Mouse (Mus musculus) midbrain, embryonic 14.5 days (tissue): Measurements from ENCODE around the gene Pole3. TPM values are rescaled to one million over a fixed set of nuclear protein-coding genes. Genes with fewer than 3 reads are reported as not detected.

Experiments
- ATAC-seq: fragments of 200-750 bp; cut with Nextera tagmentation; 2 replicates; pipeline ENCODE4 v1.8.0; 2017; ENCODE audit warnings: moderate number of reproducible peaks, moderate library complexity; ENCODE audit not compliant: low FRiP score, low TSS enrichment
- DNase-seq: peaks from one replicate; pipeline ENCODE4 v3.0.0-alpha.2; 2015
- H3K27ac ChIP-seq: fragments of 300-500 bp; sonication (generic); replicated peaks from 2 replicates; pipeline ENCODE4 v1.5.1; 2014; ENCODE audit warnings: mild to moderate bottlenecking, low read depth, low read length, moderate library complexity
- H3K27me3 ChIP-seq: fragments of 300-500 bp; sonication (generic); 2 replicates; pipeline ENCODE4 v1.6.1; 2014; ENCODE audit warnings: low read length, control low read depth, mixed read lengths; ENCODE audit not compliant: control insufficient read depth, insufficient read depth
- H3K36me3 ChIP-seq: fragments of 300-500 bp; sonication (generic); 2 replicates; pipeline ENCODE4 v1.6.1; 2014; ENCODE audit warnings: low read length, control low read depth; ENCODE audit not compliant: control insufficient read depth, insufficient read depth
- H3K4me1 ChIP-seq: fragments of 300-500 bp; sonication (generic); 2 replicates; pipeline ENCODE4 v1.6.1; 2014; ENCODE audit warnings: mild to moderate bottlenecking, antibody characterized with exemption, low read length, control low read depth; ENCODE audit not compliant: control insufficient read depth, insufficient read depth
- H3K4me2 ChIP-seq: fragments of 300-500 bp; sonication (generic); 2 replicates; pipeline ENCODE4 v1.6.1; 2014; ENCODE audit warnings: mild to moderate bottlenecking, low read length, moderate library complexity
- H3K4me3 ChIP-seq: fragments of 300-500 bp; sonication (generic); replicated peaks from 2 replicates; pipeline ENCODE4 v1.5.1; 2014; ENCODE audit warnings: low read depth, low read length
- H3K9ac ChIP-seq: fragments of 300-500 bp; sonication (generic); replicated peaks from 2 replicates; pipeline ENCODE4 v1.6.1; 2014; ENCODE audit warnings: mild to moderate bottlenecking, low read length, moderate library complexity
- H3K9me3 ChIP-seq: fragments of 300-500 bp; sonication (generic); 2 replicates; pipeline ENCODE4 v1.6.1; 2016; ENCODE audit warnings: low read length, control low read depth, mixed read lengths; ENCODE audit not compliant: control insufficient read depth
- WGBS: fragments of 180-500 bp; shearing (Covaris S2); extraction: QIAGEN DNeasy Blood & Tissue Kit; methylation state at CpG from one replicate; pipeline ENCODE4 v1.1.7; 2014; 5-methylcytosine and 5-hydroxymethylcytosine counted together
- polyA plus RNA-seq: library from polyadenylated mRNA; unstranded; fragments of >200 nt; fragmentation: Nextera tagmentation; extraction: Ambion mirVana; gene quantifications from 2 replicates; pipeline ENCODE4 v1.2.1, GENCODE M21; 2014

Pole3 gene
- polyA plus RNA-seq, 1 experiment from 2014 or later: 63.5 TPM

DNA sequence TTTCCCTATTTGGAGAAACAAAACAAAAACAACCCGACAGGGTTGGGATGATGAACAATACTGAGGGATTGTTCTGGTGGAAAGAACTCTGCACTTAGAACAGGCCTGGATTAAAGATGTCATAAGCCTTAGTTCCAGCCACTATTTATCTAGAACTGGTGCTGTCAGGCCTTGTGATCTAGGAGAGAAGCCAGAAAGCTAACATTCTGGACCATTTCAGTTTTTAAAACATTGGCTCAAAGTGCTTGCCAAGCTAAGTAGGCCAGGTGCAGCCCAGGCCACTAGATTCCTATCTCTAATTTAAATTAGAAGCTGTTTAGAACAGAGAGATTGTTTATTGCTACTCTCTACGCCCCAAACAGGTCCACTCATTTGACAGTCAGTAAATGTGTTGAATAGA lies 1.4 kb upstream of the Pole3 start:
- 66% methylated on average over 2 of the region's 2 CpGs for WGBS

DNA sequence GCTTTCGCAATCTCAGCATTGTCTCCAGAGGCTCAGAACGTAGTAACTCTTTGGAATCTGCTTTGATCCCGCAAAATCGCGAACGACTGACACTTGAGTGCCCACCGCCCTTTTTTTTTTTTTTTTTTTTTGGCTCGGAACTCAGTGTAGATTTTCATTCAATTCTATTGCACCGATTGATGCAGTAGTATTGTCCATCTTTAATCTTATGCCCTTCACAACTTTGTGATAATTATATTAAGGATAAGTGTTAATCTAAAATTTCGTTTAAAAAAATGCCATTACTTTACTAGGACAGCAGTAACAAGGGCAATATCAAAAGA lies 582 bp upstream of the Pole3 start:
- Histone ChIP-seq H3K9me3 (no peaks in the 10 kb centered on the region), H3K27me3 (no peaks in the 10 kb centered on the region), H3K27ac (peak overlapping the region; percentile 96; the same call in 1 of the 2 replicates), H3K4me3 (peak overlapping the region; percentile 71), H3K4me2 (peak overlapping the region; percentile 88), H3K9ac (peak overlapping the region; percentile 80), H3K4me1 (peaks cover 12% of the 10 kb centered on the region), H3K36me3 (no peaks in the 10 kb centered on the region)
- ATAC-seq (no peak), DNase-seq (no peak)
- WGBS: 2% methylated on average over 10 of the region's 10 CpGs

More for the DNA sequence above, 1.4 kb upstream of the Pole3 start:
- no peak overlapping the region for H3K9ac ChIP-seq
- no peak overlapping the region for H3K27ac ChIP-seq
- H3K9me3 ChIP-seq: no peaks in the 10 kb centered on the region
- no peaks in the 10 kb centered on the region for H3K27me3 ChIP-seq
- H3K4me1 ChIP-seq: peaks cover 8% of the 10 kb centered on the region
- DNase-seq (no peak), ATAC-seq (no peak)
- H3K4me3 ChIP-seq: no peak overlapping the region
- no peaks in the 10 kb centered on the region for H3K36me3 ChIP-seq
- no peak overlapping the region for H3K4me2 ChIP-seq

DNA sequence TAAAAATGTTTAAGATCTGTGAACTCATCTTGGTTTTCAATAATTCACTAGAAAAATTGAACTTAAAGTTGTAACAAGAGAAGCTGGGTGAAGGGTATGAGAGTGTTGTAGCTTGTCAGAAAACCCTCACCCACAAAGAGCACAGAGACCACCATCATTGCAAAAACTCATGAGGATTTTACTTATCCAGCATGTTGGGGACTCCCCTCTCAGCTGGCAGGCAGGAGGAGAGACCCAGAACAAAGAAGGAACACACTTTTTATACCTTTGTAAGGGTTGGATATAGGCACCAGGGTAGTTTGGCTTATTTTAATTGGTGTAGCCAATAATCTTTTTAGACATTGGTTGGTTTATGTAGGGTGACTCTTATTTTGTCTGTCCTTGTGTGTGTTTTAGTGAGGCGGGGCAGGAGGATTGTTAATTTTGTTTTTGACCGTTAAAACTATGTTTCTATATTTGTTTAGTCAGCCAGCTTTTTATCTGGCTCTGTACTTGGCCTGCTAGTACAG lies 3.9 kb downstream of the Pole3 start:
- DNase-seq (no peak), ATAC-seq (no peak)
- no peaks in the 10 kb centered on the region for H3K9me3 ChIP-seq
- H3K4me2 ChIP-seq: no peak overlapping the region
- no peaks in the 10 kb centered on the region for H3K36me3 ChIP-seq
- H3K4me3 ChIP-seq: no peak overlapping the region
- no peaks in the 10 kb centered on the region for H3K27me3 ChIP-seq
- 94% methylated on average over 2 of the region's 2 CpGs for WGBS
- no peak overlapping the region for H3K9ac ChIP-seq
- H3K27ac ChIP-seq: no peak overlapping the region
- H3K4me1 ChIP-seq: peaks cover 25% of the 10 kb centered on the region

DNA sequence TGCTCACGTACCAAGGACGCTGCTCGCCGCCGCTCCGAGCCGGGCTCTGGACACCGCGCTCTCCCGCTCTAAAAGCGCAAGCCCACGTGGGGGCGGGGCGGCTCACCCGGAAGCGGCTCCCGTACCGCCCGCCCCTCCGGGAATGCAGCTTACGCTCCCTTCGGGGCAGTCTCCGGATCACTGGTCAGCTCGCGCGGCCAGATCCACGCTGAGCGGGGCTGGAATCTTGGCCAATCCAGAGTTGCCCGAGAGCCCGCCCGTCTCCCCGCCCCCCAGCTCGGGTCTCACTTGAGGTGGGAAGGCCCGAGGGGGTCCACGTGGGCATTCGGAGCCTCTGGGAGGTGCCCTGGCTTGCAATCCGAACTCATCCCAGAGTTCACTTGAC lies 5.0 kb downstream of the Pole3 start, which contains the start of gene Alad:
Gene Alad (minus strand): TSS at position 70 of the 385 bp plus-strand sequence.
- H3K36me3 ChIP-seq: no peaks in the 10 kb centered on the region
- peak within 1 kb of the TSS; percentile 68 for H3K4me2 ChIP-seq
- peak within 1 kb of the TSS; percentile 79 for H3K9ac ChIP-seq
- no peaks in the 10 kb centered on the region for H3K27me3 ChIP-seq
- ATAC-seq (peak; percentile 87), DNase-seq (peak; percentile 91)
- peaks cover 25% of the 10 kb centered on the region for H3K4me1 ChIP-seq
- H3K4me3 ChIP-seq: peak within 1 kb of the TSS; percentile 74
- H3K27ac ChIP-seq: peak within 1 kb of the TSS; percentile 76
- WGBS: under 1% methylated on average over 37 of the region's 37 CpGs
- no peaks in the 10 kb centered on the region for H3K9me3 ChIP-seq

DNA sequence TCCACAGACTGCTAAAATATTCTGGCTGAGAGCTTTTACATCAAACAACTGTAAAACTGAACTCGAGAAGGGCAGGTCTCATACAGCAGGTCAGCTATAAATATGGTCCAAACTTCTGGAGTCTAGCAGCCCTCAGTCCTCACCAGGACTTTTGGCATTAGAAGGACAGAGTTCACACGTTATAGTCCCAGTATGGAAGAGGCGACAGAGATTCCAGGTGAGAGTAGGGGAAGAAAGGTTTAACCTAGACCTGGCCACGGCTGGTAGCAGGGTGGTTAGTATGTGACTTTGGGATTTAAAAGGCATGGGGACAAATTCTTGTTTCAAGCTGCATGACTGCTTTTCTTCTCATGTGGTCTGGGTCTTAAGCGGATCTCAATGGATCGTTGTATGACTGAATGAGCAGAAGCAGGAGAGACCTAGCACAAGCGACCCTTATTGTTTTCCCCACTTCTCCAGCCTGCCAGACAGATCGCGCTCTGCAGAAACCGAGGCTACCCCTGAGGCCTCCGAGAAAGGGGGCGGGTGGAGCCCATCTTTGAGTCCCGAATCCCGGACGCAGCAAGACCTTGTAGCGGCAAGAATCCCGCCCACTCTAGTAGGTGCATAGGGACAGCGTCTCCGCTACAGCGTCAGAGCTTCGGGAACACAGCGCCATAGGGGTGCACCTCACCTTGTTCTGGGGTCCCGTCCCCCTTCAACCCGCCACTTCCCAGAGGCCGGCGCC lies 5.6 kb downstream of the Pole3 start:
- peak overlapping the region; percentile 76 for H3K27ac ChIP-seq
- no peak for DNase-seq

DNA sequence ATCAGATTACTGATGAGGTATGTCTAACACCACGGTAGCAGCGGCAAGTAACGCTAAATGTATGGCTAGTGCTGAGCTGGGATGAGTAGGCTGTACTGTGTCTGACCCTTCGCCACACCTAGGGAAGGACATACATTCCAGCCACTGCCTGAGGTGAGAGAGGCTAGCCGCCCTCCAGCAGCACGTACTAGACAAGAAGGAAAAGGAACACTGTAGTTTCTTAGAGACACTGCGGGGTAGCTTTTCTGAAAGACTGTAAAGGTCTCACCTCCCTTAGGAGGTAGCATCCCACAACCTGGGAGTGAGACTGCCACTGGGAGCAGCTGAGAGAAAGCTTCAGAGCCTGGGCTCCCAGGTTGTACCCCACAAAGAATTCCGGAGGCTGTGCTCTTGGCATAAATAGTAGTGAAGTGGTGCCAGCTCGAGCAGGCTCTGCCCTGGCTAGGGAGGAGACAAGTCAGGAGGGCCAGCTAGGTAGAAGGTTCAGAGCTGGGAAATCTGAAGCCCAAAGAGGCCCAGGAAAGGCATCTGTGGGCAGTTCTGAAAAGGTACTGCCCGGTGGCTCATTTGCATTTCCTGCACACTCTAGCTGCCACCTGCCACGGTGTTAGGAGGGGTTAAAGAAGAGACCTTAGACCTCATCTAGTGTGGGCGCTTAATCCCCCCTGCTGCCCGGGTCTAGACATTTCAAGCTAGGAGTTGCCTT lies 6.3 kb downstream of the Pole3 start:
- no peaks in the 10 kb centered on the region for H3K9me3 ChIP-seq
- no peaks in the 10 kb centered on the region for H3K27me3 ChIP-seq
- peak overlapping the region; percentile 68 for H3K4me2 ChIP-seq
- 0 out of 2 replicates have a peak, but pooled peaks cover 5% of the 10 kb centered on the region for H3K36me3 ChIP-seq
- no peak overlapping the region for H3K27ac ChIP-seq
- ATAC-seq (no peak), DNase-seq (no peak)
- WGBS: 54% methylated on average over 13 of the region's 13 CpGs
- H3K9ac ChIP-seq: peak overlapping the region; percentile 79
- H3K4me3 ChIP-seq: peak overlapping the region; percentile 74
- peaks cover 17% of the 10 kb centered on the region for H3K4me1 ChIP-seq

More for the DNA sequence above, 5.6 kb downstream of the Pole3 start:
- Histone ChIP-seq H3K9ac (peak overlapping the region; percentile 79), H3K4me2 (peak overlapping the region; percentile 68), H3K4me3 (peak overlapping the region; percentile 74), H3K36me3 (no peaks in the 10 kb centered on the region), H3K27me3 (no peaks in the 10 kb centered on the region), H3K9me3 (no peaks in the 10 kb centered on the region), H3K4me1 (peaks cover 22% of the 10 kb centered on the region)
- 2% methylated on average over 26 of the region's 26 CpGs for WGBS
- ATAC-seq: peak; percentile 80

DNA sequence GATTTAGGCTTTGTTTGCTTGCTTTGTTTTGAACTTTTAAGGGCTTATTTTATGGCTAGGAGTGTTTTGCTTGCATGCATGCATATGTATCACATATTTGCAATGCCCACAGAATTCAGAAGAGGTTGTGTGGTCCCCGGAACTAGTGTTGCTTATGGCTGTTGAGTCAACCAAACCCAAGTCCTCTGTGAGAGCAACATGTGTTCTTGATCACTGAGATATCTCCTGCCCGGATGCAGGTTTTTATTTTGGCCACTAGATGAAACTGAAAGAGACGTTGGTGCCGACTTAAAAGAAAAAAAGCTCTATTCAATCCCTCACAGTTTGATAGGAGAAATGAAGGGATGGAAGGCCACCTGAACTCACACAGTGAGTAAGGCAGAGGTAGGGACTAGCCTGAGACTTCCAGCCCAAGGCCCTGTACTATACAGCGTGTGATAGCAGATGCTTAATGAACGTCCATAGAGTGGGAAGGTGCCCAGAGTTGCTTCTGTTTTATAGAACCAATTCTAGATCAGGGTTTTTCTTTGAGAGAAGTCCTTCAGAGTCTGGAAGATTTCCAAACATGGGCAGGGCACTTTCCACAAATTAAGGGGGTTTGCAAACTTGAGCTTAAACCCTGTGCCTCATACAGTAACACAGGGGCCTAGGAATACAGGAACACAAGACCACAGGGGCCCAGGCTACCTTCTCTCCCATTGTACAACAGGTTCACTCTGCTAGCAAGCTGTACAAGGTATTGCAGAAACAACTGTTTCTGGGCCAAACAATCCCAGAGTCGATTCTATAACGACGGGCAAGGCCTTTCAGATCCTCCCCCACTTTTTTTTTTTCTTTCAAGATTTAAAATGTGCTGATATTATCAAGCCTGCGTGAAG lies 7.1 kb downstream of the Pole3 start:
- no peak overlapping the region for H3K4me3 ChIP-seq
- H3K9me3 ChIP-seq: no peaks in the 10 kb centered on the region
- H3K27me3 ChIP-seq: no peaks in the 10 kb centered on the region
- no peak overlapping the region for H3K27ac ChIP-seq
- peaks cover 17% of the 10 kb centered on the region for H3K4me1 ChIP-seq
- H3K4me2 ChIP-seq: no peak overlapping the region
- DNase-seq (no peak), ATAC-seq (no peak)
- 0 out of 2 replicates have a peak overlapping the region, but pooled peaks have one; percentile 2 for H3K9ac ChIP-seq
- WGBS: 90% methylated on average over 10 of the region's 10 CpGs
- H3K36me3 ChIP-seq: peaks cover 12% of the 10 kb centered on the region

DNA sequence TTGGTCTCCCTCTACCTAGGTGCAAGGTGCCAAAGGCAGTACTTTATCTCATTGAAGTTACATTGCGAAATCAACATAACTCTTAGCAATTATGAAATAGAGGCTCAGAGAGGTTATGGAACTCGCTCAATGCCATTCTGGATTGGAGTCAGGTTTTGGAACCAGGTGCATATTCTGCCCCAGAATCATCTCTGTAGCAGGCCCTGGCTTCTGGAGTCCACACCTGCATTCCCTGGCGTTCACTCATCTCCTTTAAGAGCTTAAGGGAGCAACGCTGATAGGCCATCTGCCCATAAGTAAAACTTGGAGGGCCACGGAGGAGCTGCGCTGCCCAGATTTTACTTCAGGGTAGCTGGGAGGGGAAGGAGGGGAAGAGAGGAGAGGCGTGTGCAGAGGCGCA lies 7.8 kb downstream of the Pole3 start:
- Histone ChIP-seq H3K9me3 (no peaks in the 10 kb centered on the region), H3K36me3 (peaks cover 20% of the 10 kb centered on the region), H3K4me1 (peaks cover 17% of the 10 kb centered on the region), H3K9ac (no peak overlapping the region), H3K4me3 (no peak overlapping the region), H3K4me2 (no peak overlapping the region), H3K27me3 (no peaks in the 10 kb centered on the region), H3K27ac (no peak overlapping the region)
- 93% methylated on average over 8 of the region's 8 CpGs for WGBS
- DNase-seq (no peak), ATAC-seq (no peak)
